Mouse (Mus musculus): Measurements from ENCODE around the gene Psen1. TPM values are rescaled to one million over a fixed set of nuclear protein-coding genes. Genes with fewer than 3 reads are reported as not detected.

Psen1 gene
- polyA plus RNA-seq, 1 experiment from 2014 or later: 39.7 TPM

GRCm38 (mm10) chr12:83752495-83752894, 64.5 kb downstream of the Psen1 start:
- Histone ChIP-seq H3K9me3 (ENCODE audit: low read length) (no peaks in the 10 kb centered on the region), H3K36me3 (ENCODE audit: insufficient read depth, low read length) (no peaks in the 10 kb centered on the region), H3K27ac (ENCODE audit: low read length) (no peak overlapping the region), H3K4me1 (ENCODE audit: insufficient read depth, low read depth, low read length) (no peaks in the 10 kb centered on the region), H3K27me3 (replicated peaks; ENCODE audit: insufficient read depth, low read length) (no peaks in the 10 kb centered on the region), H3K4me2 (replicated peaks; ENCODE audit: low read depth, low read length) (no peak overlapping the region), H3K9ac (replicated peaks; ENCODE audit: low read depth) (no peak overlapping the region), H3K4me3 (ENCODE audit: low read depth, low read length) (no peak overlapping the region)
- WGBS: 17% methylated on average over 2 of the region's 2 CpGs
- no peak for ATAC-seq
- TF ChIP-seq CTCF (IDR thresholded peaks at IDR 0.05): no peak
- no peak for TF ChIP-seq EP300 (IDR thresholded peaks at IDR 0.05)
- DNase-seq (ENCODE audit: low spot score): peak; percentile 22

GRCm38 (mm10) chr12:83758735-83759134, 70.8 kb downstream of the Psen1 start:
- Histone ChIP-seq H3K4me3 (ENCODE audit: low read depth, low read length) (no peak overlapping the region), H3K27ac (ENCODE audit: low read length) (no peak overlapping the region), H3K27me3 (replicated peaks; ENCODE audit: insufficient read depth, low read length) (no peaks in the 10 kb centered on the region), H3K4me2 (replicated peaks; ENCODE audit: low read depth, low read length) (no peak overlapping the region), H3K9me3 (ENCODE audit: low read length) (no peaks in the 10 kb centered on the region), H3K9ac (replicated peaks; ENCODE audit: low read depth) (no peak overlapping the region), H3K36me3 (ENCODE audit: insufficient read depth, low read length) (no peaks in the 10 kb centered on the region), H3K4me1 (ENCODE audit: insufficient read depth, low read depth, low read length) (peaks cover 6% of the 10 kb centered on the region; the same call in 1 of the 2 replicates)
- no peak for DNase-seq (ENCODE audit: low spot score)
- ATAC-seq: no peak
- TF ChIP-seq CTCF (IDR thresholded peaks at IDR 0.05): no peak
- TF ChIP-seq EP300 (IDR thresholded peaks at IDR 0.05): no peak
- WGBS: 79% methylated on average over 10 of the region's 10 CpGs

- H3K27ac ChIP-seq (ENCODE audit: low read length): no peak overlapping the region
- H3K27me3 ChIP-seq (replicated peaks; ENCODE audit: insufficient read depth, low read length): no peaks in the 10 kb centered on the region
- no peak overlapping the region for H3K4me3 ChIP-seq (ENCODE audit: low read depth, low read length)
- TF ChIP-seq CTCF (IDR thresholded peaks at IDR 0.05) (no peak), EP300 (IDR thresholded peaks at IDR 0.05) (no peak)
- ATAC-seq (no peak), DNase-seq (ENCODE audit: low spot score) (no peak)
- H3K9ac ChIP-seq (replicated peaks; ENCODE audit: low read depth): no peak overlapping the region
- H3K4me1 ChIP-seq (ENCODE audit: insufficient read depth, low read depth, low read length): peaks cover 6% of the 10 kb centered on the region; the same call in 1 of the 2 replicates
- H3K36me3 ChIP-seq (ENCODE audit: insufficient read depth, low read length): no peaks in the 10 kb centered on the region
- no peak overlapping the region for H3K4me2 ChIP-seq (replicated peaks; ENCODE audit: low read depth, low read length)
- 65% methylated on average over 2 of the region's 2 CpGs for WGBS
- H3K9me3 ChIP-seq (ENCODE audit: low read length): no peaks in the 10 kb centered on the region
These were observed 72.2 kb downstream of the Psen1 start for GRCm38 (mm10) chr12:83760201-83760600.

GRCm38 (mm10) chr12:83762706-83763105, 74.8 kb downstream of the Psen1 start:
- DNase-seq (ENCODE audit: low spot score) (no peak), ATAC-seq (no peak)
- H3K9ac ChIP-seq (replicated peaks; ENCODE audit: low read depth): no peak overlapping the region
- WGBS: 17% methylated on average over 4 of the region's 4 CpGs
- no peaks in the 10 kb centered on the region for H3K36me3 ChIP-seq (ENCODE audit: insufficient read depth, low read length)
- no peak overlapping the region for H3K27ac ChIP-seq (ENCODE audit: low read length)
- no peak overlapping the region for H3K4me3 ChIP-seq (ENCODE audit: low read depth, low read length)
- H3K9me3 ChIP-seq (ENCODE audit: low read length): no peaks in the 10 kb centered on the region
- no peaks in the 10 kb centered on the region for H3K27me3 ChIP-seq (replicated peaks; ENCODE audit: insufficient read depth, low read length)
- TF ChIP-seq CTCF (IDR thresholded peaks at IDR 0.05): no peak
- TF ChIP-seq EP300 (IDR thresholded peaks at IDR 0.05): no peak
- H3K4me2 ChIP-seq (replicated peaks; ENCODE audit: low read depth, low read length): no peak overlapping the region
- peaks cover 6% of the 10 kb centered on the region; the same call in 1 of the 2 replicates for H3K4me1 ChIP-seq (ENCODE audit: insufficient read depth, low read depth, low read length)

GRCm38 (mm10) chr12:83763311-83764043, 75.5 kb downstream of the Psen1 start, which contains the start of gene Papln:
TSS of gene Papln (plus strand) at chr12:83763634.
- 4% methylated on average over 27 of the region's 31 CpGs for WGBS
- H3K27me3 ChIP-seq (replicated peaks; ENCODE audit: insufficient read depth, low read length): no peaks in the 10 kb centered on the region
- peak; percentile 27 for ATAC-seq
- H3K9ac ChIP-seq (replicated peaks; ENCODE audit: low read depth): peak within 1 kb of the TSS; percentile 16
- TF ChIP-seq EP300 (IDR thresholded peaks at IDR 0.05): no peak
- no peak for TF ChIP-seq CTCF (IDR thresholded peaks at IDR 0.05)
- H3K4me1 ChIP-seq (ENCODE audit: insufficient read depth, low read depth, low read length): peaks cover 6% of the 10 kb centered on the region; the same call in 1 of the 2 replicates
- H3K27ac ChIP-seq (ENCODE audit: low read length): no peak within 1 kb of the TSS
- no peaks in the 10 kb centered on the region for H3K36me3 ChIP-seq (ENCODE audit: insufficient read depth, low read length)
- no peaks in the 10 kb centered on the region for H3K9me3 ChIP-seq (ENCODE audit: low read length)
- peak within 1 kb of the TSS; percentile 27; the same call in 1 of the 2 replicates for H3K4me3 ChIP-seq (ENCODE audit: low read depth, low read length)
- H3K4me2 ChIP-seq (replicated peaks; ENCODE audit: low read depth, low read length): peak within 1 kb of the TSS; percentile 67
- DNase-seq (ENCODE audit: low spot score): peak; percentile 33

GRCm38 (mm10) chr12:83764044-83764365, 76.1 kb downstream of the Psen1 start:
- Histone ChIP-seq H3K9me3 (ENCODE audit: low read length) (no peaks in the 10 kb centered on the region), H3K27ac (ENCODE audit: low read length) (no peak overlapping the region), H3K4me3 (ENCODE audit: low read depth, low read length) (peak overlapping the region; percentile 27; the same call in 1 of the 2 replicates), H3K4me2 (replicated peaks; ENCODE audit: low read depth, low read length) (peak overlapping the region; percentile 67), H3K4me1 (ENCODE audit: insufficient read depth, low read depth, low read length) (peaks cover 6% of the 10 kb centered on the region; the same call in 1 of the 2 replicates), H3K9ac (replicated peaks; ENCODE audit: low read depth) (peak overlapping the region; percentile 16; the same call in 1 of the 2 replicates), H3K36me3 (ENCODE audit: insufficient read depth, low read length) (no peaks in the 10 kb centered on the region), H3K27me3 (replicated peaks; ENCODE audit: insufficient read depth, low read length) (no peaks in the 10 kb centered on the region)
- ATAC-seq (peak; percentile 13; the same call in 1 of the 2 replicates), DNase-seq (ENCODE audit: low spot score) (no peak)
- 4% methylated on average over 14 of the region's 14 CpGs for WGBS
- TF ChIP-seq CTCF (IDR thresholded peaks at IDR 0.05) (no peak), EP300 (IDR thresholded peaks at IDR 0.05) (no peak)
